Mouse (Mus musculus): ENCODE results near the gene Gm10277. TPM values are rescaled to one million over a fixed set of nuclear protein-coding genes. Genes with fewer than 3 reads are reported as not detected.

The Gm10277 gene
- total and polyA plus RNA-seq, 2 experiments from 2014 or later = 1.0 TPM; not detected in 1

DNA sequence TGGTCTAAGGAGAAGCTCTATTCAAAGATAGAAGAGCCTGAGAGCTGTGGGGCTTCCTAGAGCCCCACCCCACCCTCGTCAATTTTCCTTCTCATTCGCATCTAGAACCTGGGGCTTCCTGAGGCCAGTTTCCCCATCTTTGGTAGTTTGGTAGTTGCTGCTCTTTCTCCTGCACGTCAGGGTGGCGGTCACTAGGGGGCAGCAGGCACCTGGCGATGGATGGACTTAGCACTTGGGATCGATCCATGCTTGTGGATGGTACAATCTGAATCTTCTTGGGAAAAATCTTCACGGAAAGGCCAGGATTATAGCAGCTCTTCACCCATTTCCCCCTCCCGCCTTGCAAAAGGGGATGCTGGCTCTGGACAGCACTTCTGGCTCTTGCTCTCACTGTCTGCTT is 34.1 kb upstream of the Gm10277 start:
- DNase-seq (ENCODE audit: low spot score) (peak; percentile 40), ATAC-seq (ENCODE audit: low FRiP score) (no peak)
- Histone ChIP-seq H3K4me1 (ENCODE audit: insufficient read depth, low read length) (peaks cover 3% of the 10 kb centered on the region; the same call in 1 of the 2 replicates), H3K27me3 (ENCODE audit: insufficient read depth, low read length) (no peaks in the 10 kb centered on the region), H3K9me3 (ENCODE audit: low read length) (no peaks in the 10 kb centered on the region), H3K4me2 (ENCODE audit: low read depth, low read length, poor library complexity, severe bottlenecking) (no peak overlapping the region), H3K9ac (replicated peaks; ENCODE audit: low read length, poor library complexity, severe bottlenecking) (no peak overlapping the region), H3K36me3 (ENCODE audit: insufficient read depth, low read length) (peaks cover 61% of the 10 kb centered on the region), H3K4me3 (ENCODE audit: low read depth, low read length) (no peak overlapping the region), H3K27ac (ENCODE audit: low read depth, low read length) (peak overlapping the region; percentile 18; the same call in 1 of the 2 replicates)
- 12% methylated on average over 8 of the region's 8 CpGs for WGBS
- peak; percentile 64 for TF ChIP-seq CTCF (IDR thresholded peaks at IDR 0.05)

DNA sequence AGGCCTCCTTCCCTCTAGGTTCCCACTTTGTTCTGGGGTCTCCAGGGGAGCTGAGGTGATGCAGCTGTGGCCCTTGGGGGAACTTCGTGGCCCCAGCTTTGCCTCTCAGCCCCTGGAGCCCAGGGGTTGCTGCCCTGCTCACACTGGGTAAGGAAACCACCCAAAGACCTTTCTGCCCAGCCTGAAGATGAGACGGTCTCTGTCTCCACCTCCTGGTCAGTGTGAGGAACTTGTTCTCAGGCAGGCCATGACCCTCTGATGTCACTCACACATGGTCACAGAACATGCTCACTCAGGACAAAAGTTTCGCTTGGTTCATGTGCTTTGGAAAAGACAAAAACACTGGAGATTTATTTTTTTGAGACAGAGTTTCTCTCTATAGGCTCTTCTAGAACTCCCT is 28.5 kb upstream of the Gm10277 start:
- WGBS = 22% methylated on average over 3 of the region's 3 CpGs
- DNase-seq (ENCODE audit: low spot score) = peak; percentile 80
- Histone ChIP-seq H3K4me3 (ENCODE audit: low read depth, low read length) (no peak overlapping the region), H3K27ac (ENCODE audit: low read depth, low read length) (no peak overlapping the region), H3K9ac (replicated peaks; ENCODE audit: low read length, poor library complexity, severe bottlenecking) (no peak overlapping the region), H3K4me1 (ENCODE audit: insufficient read depth, low read length) (no peaks in the 10 kb centered on the region), H3K4me2 (ENCODE audit: low read depth, low read length, poor library complexity, severe bottlenecking) (no peak overlapping the region), H3K27me3 (ENCODE audit: insufficient read depth, low read length) (no peaks in the 10 kb centered on the region), H3K9me3 (ENCODE audit: low read length) (no peaks in the 10 kb centered on the region), H3K36me3 (ENCODE audit: insufficient read depth, low read length) (peaks cover 30% of the 10 kb centered on the region)
- ATAC-seq (ENCODE audit: low FRiP score) = no peak
- TF ChIP-seq CTCF (IDR thresholded peaks at IDR 0.05) = peak; percentile 90

DNA sequence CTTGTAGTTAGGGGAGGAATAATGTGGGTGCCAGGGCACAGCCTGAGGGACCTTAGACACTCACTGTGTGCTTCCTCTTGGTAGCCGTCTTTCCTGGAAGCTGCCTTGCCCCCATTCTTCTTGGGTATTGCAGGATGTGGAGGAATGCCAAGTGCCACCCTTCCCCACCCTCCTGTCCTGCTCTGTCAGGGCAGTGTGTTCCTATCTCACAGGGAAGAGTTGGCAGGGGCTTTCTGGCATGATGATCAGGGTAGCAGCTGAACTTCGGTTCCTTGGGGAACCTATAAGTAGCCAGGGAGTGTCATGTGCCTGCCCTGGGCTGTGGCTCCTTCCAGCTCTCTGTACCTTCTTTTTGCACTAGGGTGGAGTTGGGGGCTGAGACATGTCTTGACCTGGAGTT is 26.4 kb upstream of the Gm10277 start:
- Histone ChIP-seq H3K4me1 (ENCODE audit: insufficient read depth, low read length) (0 out of 2 replicates have a peak, but pooled peaks cover 2% of the 10 kb centered on the region), H3K4me2 (ENCODE audit: low read depth, low read length, poor library complexity, severe bottlenecking) (no peak overlapping the region), H3K9me3 (ENCODE audit: low read length) (no peaks in the 10 kb centered on the region), H3K27ac (ENCODE audit: low read depth, low read length) (no peak overlapping the region), H3K9ac (replicated peaks; ENCODE audit: low read length, poor library complexity, severe bottlenecking) (no peak overlapping the region), H3K4me3 (ENCODE audit: low read depth, low read length) (no peak overlapping the region), H3K27me3 (ENCODE audit: insufficient read depth, low read length) (no peaks in the 10 kb centered on the region), H3K36me3 (ENCODE audit: insufficient read depth, low read length) (peaks cover 14% of the 10 kb centered on the region)
- 71% methylated on average over 2 of the region's 2 CpGs for WGBS
- TF ChIP-seq CTCF (IDR thresholded peaks at IDR 0.05) = no peak
- ATAC-seq (ENCODE audit: low FRiP score) = no peak
- no peak for DNase-seq (ENCODE audit: low spot score)

DNA sequence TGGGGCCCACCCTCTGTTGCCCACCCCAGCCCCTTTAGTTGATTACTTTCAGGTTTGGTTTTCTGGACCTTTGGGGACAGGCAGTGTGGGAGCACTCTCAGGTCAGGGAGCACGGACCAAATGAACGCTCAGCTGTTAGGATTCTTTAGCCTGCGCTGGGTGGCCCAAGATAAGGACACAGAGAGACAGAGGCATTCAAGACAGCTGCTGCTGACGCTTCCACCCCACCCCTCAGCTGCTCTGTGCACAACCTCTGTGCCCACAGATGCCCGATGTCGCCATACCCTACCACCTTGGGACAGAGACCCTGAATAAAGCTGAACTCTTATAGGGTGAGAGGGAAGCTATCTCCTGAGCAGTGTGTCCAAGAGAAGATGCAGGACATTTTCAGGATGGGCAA is 22.5 kb upstream of the Gm10277 start:
- WGBS = 94% methylated on average over 6 of the region's 6 CpGs
- H3K27me3 ChIP-seq (ENCODE audit: insufficient read depth, low read length) = no peaks in the 10 kb centered on the region
- H3K9me3 ChIP-seq (ENCODE audit: low read length) = no peaks in the 10 kb centered on the region
- no peak for DNase-seq (ENCODE audit: low spot score)
- TF ChIP-seq CTCF (IDR thresholded peaks at IDR 0.05) = no peak
- H3K4me2 ChIP-seq (ENCODE audit: low read depth, low read length, poor library complexity, severe bottlenecking) = no peak overlapping the region
- no peak overlapping the region for H3K27ac ChIP-seq (ENCODE audit: low read depth, low read length)
- H3K9ac ChIP-seq (replicated peaks; ENCODE audit: low read length, poor library complexity, severe bottlenecking) = no peak overlapping the region
- H3K4me3 ChIP-seq (ENCODE audit: low read depth, low read length) = no peak overlapping the region
- no peaks in the 10 kb centered on the region for H3K36me3 ChIP-seq (ENCODE audit: insufficient read depth, low read length)
- ATAC-seq (ENCODE audit: low FRiP score) = no peak
- H3K4me1 ChIP-seq (ENCODE audit: insufficient read depth, low read length) = peaks cover 16% of the 10 kb centered on the region; the same call in 1 of the 2 replicates

DNA sequence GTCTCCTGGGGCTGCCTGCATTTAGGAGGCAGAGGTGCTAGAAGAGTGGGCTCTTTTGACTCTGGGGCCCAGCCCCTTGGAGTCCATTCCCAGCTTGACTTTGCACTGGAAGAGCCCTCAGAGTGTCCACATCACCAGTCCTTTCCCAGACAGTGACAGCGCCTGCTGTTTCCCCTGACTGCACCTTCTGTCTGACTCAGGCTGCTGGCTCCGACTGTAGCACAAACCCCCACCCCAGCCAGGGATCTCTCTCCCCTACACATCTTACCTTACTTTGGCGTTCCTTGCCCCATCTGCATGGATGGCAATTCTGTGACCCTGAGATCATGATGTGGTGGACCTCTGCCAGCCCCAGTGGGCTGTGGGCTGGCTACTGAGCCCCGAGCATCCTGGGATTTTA is 21.7 kb upstream of the Gm10277 start:
- Histone ChIP-seq H3K4me3 (ENCODE audit: low read depth, low read length) (no peak overlapping the region), H3K9ac (replicated peaks; ENCODE audit: low read length, poor library complexity, severe bottlenecking) (no peak overlapping the region), H3K27ac (ENCODE audit: low read depth, low read length) (no peak overlapping the region), H3K9me3 (ENCODE audit: low read length) (no peaks in the 10 kb centered on the region), H3K4me1 (ENCODE audit: insufficient read depth, low read length) (peaks cover 16% of the 10 kb centered on the region; the same call in 1 of the 2 replicates), H3K27me3 (ENCODE audit: insufficient read depth, low read length) (no peaks in the 10 kb centered on the region), H3K36me3 (ENCODE audit: insufficient read depth, low read length) (no peaks in the 10 kb centered on the region), H3K4me2 (ENCODE audit: low read depth, low read length, poor library complexity, severe bottlenecking) (no peak overlapping the region)
- no peak for DNase-seq (ENCODE audit: low spot score)
- TF ChIP-seq CTCF (IDR thresholded peaks at IDR 0.05) = no peak
- WGBS = 72% methylated on average over 4 of the region's 4 CpGs
- no peak for ATAC-seq (ENCODE audit: low FRiP score)

DNA sequence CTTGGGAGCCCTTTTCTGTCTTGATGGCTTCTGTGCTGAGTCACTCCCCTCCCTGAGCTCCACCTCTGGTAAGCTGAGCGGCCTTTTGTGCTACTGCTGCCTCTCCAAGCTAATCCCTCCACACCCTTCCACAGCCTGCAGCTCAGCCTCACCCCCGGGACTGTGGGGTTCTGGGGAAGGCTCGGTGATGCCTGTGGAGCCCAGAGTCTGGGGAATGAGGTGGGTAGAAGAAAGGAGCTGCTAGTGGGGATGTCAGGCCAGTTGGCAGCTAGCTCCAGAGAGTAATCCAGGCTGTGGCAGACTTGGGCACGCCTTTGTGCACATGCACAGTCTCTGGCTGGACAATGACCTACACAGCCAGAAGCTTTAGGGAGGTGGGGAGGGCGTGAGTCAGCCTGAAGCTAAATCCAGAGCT is 20.5 kb upstream of the Gm10277 start:
- 19% methylated on average over 5 of the region's 5 CpGs for WGBS
- H3K27me3 ChIP-seq (ENCODE audit: insufficient read depth, low read length) = no peaks in the 10 kb centered on the region
- TF ChIP-seq CTCF (IDR thresholded peaks at IDR 0.05) = no peak
- no peak overlapping the region for H3K4me2 ChIP-seq (ENCODE audit: low read depth, low read length, poor library complexity, severe bottlenecking)
- peaks cover 16% of the 10 kb centered on the region; the same call in 1 of the 2 replicates for H3K4me1 ChIP-seq (ENCODE audit: insufficient read depth, low read length)
- H3K9me3 ChIP-seq (ENCODE audit: low read length) = no peaks in the 10 kb centered on the region
- no peak for DNase-seq (ENCODE audit: low spot score)
- ATAC-seq (ENCODE audit: low FRiP score) = no peak
- 0 out of 2 replicates have a peak overlapping the region, but pooled peaks have one; percentile 18 for H3K27ac ChIP-seq (ENCODE audit: low read depth, low read length)
- 0 out of 2 replicates have a peak overlapping the region, but pooled peaks have one; percentile 33 for H3K9ac ChIP-seq (replicated peaks; ENCODE audit: low read length, poor library complexity, severe bottlenecking)
- no peak overlapping the region for H3K4me3 ChIP-seq (ENCODE audit: low read depth, low read length)
- no peaks in the 10 kb centered on the region for H3K36me3 ChIP-seq (ENCODE audit: insufficient read depth, low read length)

Measured in midbrain, postnatal 0 days (tissue).